Mouse (Mus musculus) midbrain, embryonic 16.5 days (tissue): ENCODE data around the gene Acrbp. TPM values are rescaled to one million over a fixed set of nuclear protein-coding genes. Genes with fewer than 3 reads are reported as not detected.

Source experiments
- ATAC-seq: fragments of 200-750 bp; cut with Nextera tagmentation; 2 replicates; pipeline ENCODE4 v1.8.0; 2017; ENCODE audit warnings: moderate TSS enrichment
- H3K27ac ChIP-seq: fragments of 300-500 bp; sonication (generic); 2 replicates; pipeline ENCODE4 v1.5.1; 2014; ENCODE audit warnings: mild to moderate bottlenecking, low read length, mixed read lengths
- H3K27me3 ChIP-seq: fragments of 300-500 bp; sonication (generic); 2 replicates; pipeline ENCODE4 v1.6.1; 2014; ENCODE audit warnings: low read depth, low read length, mixed read lengths; ENCODE audit not compliant: control insufficient read depth, insufficient read depth
- H3K36me3 ChIP-seq: fragments of 300-500 bp; sonication (generic); 2 replicates; pipeline ENCODE4 v1.6.1; 2014; ENCODE audit warnings: mild to moderate bottlenecking, low read length, moderate library complexity, mixed read lengths; ENCODE audit not compliant: control insufficient read depth, insufficient read depth
- H3K4me1 ChIP-seq: fragments of 300-500 bp; sonication (generic); 2 replicates; pipeline ENCODE4 v1.6.1; 2014; ENCODE audit warnings: mild to moderate bottlenecking, low read length, mixed read lengths; ENCODE audit not compliant: control insufficient read depth, insufficient read depth
- H3K4me2 ChIP-seq: fragments of 300-500 bp; sonication (generic); 2 replicates; pipeline ENCODE4 v1.6.1; 2014; ENCODE audit warnings: mild to moderate bottlenecking, low read length, mixed read lengths
- H3K4me3 ChIP-seq: fragments of 300-500 bp; sonication (generic); 2 replicates; pipeline ENCODE4 v1.5.1; 2014; ENCODE audit warnings: low read depth, mild to moderate bottlenecking, low read length, moderate library complexity, mixed read lengths
- H3K9ac ChIP-seq: fragments of 300-500 bp; sonication (generic); 2 replicates; pipeline ENCODE4 v1.6.1; 2014; ENCODE audit warnings: low read depth, low read length, mixed read lengths
- H3K9me3 ChIP-seq: fragments of 300-500 bp; sonication (generic); replicated peaks from 2 replicates; pipeline ENCODE4 v1.6.1; 2014; ENCODE audit warnings: mild to moderate bottlenecking, low read length, mixed read lengths; ENCODE audit not compliant: control insufficient read depth, poor library complexity, severe bottlenecking
- WGBS: fragments of 180-500 bp; shearing (Covaris S2); extraction: QIAGEN DNeasy Blood & Tissue Kit; methylation state at CpG from one replicate; pipeline ENCODE4 v1.1.7; 2014; 5-methylcytosine and 5-hydroxymethylcytosine counted together
- polyA plus RNA-seq: library from polyadenylated mRNA; unstranded; fragments of >200 nt; fragmentation: Nextera tagmentation; extraction: Ambion mirVana; gene quantifications from 2 replicates; pipeline ENCODE4 v1.2.1, GENCODE M21; 2015

Gene Acrbp
- polyA plus RNA-seq, 1 experiment from 2014 or later = 18.3 TPM

DNA sequence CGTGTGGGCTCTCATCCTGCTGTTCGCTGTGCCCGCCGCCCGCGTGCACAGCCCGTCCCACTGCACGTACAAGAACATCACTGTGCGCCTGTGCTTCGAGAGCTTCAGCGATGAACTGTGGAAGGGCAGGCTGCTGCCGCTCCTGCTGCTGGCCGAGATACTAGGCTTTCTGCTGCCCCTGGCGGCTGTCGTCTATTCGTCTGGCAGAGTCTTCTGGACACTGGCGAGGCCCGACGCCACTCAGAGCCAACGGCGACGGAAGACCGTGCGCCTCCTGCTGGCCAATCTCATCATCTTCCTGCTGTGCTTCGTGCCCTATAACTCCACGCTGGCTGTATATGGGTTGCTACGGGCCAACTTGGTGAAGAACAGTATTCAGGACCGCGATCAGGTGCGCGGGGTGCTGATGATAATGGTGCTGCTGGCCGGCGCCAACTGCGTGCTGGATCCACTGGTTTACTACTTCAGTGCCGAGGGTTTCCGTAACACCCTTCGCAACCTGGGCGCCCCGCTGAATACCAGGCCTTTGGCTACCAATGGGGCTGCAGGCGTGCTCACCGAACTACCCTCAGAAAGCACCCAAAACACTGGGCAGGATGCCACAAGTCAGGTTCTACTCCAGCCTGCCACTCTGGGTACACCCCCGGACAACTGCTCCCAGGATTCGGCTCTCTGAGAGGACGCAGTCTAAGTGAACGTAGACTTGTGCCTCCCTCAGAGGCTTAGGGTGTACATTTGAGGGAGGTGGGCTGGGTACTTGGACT is 32.5 kb downstream of the Acrbp start:
- H3K9me3 ChIP-seq = no peaks in the 10 kb centered on the region
- peak; percentile 90 for ATAC-seq
- peak overlapping the region; percentile 44 for H3K4me3 ChIP-seq
- no peaks in the 10 kb centered on the region for H3K27me3 ChIP-seq
- H3K4me1 ChIP-seq = peaks cover 3% of the 10 kb centered on the region
- H3K36me3 ChIP-seq = no peaks in the 10 kb centered on the region
- H3K9ac ChIP-seq = peak overlapping the region; percentile 72
- peak overlapping the region; percentile 90 for H3K27ac ChIP-seq
- peak overlapping the region; percentile 67 for H3K4me2 ChIP-seq
- 22% methylated on average over 45 of the region's 45 CpGs for WGBS

DNA sequence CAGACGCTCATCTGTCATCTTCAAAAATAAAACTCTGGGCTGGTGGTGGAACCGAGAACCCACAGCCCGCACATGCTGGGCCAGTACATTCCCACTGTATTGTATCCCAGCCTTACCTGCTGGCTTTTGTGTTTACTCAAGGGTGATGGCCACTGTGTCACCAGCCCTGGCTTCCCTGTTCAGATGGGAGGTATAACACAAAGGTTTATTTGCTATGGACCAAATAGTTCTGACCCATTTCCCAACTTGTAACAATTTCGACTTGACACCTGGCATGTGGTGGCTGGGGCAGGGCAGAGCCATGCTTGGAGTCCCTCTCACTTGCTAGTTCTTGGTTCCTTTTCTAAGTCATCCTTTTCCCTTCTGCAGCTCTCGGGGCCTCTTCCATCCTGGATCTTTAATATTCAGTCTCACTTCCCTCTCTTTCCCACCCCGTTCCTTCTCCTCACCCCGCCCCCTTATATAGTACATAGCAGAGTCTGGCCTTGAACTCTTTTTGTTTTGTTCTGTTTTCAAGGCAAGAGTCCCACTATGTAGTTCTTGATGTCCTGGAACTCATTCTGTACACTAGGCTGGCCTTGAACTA is 33.4 kb downstream of the Acrbp start:
- Histone ChIP-seq H3K36me3 (no peaks in the 10 kb centered on the region), H3K4me1 (peaks cover 3% of the 10 kb centered on the region), H3K4me3 (no peak overlapping the region), H3K4me2 (no peak overlapping the region), H3K27me3 (no peaks in the 10 kb centered on the region), H3K9ac (no peak overlapping the region), H3K9me3 (no peaks in the 10 kb centered on the region), H3K27ac (no peak overlapping the region)
- WGBS = 86% methylated on average over 7 of the region's 7 CpGs
- ATAC-seq = no peak

GRCm38 (mm10) chr6:125084424-125084823 is 34.9 kb downstream of the Acrbp start:
- Histone ChIP-seq H3K4me1 (peaks cover 13% of the 10 kb centered on the region), H3K27me3 (no peaks in the 10 kb centered on the region), H3K4me2 (no peak overlapping the region), H3K9me3 (no peaks in the 10 kb centered on the region), H3K27ac (no peak overlapping the region), H3K36me3 (no peaks in the 10 kb centered on the region), H3K9ac (no peak overlapping the region), H3K4me3 (no peak overlapping the region)
- no peak for ATAC-seq
- WGBS = 8% methylated on average over 4 of the region's 4 CpGs

GRCm38 (mm10) chr6:125087937-125088336 is 38.4 kb downstream of the Acrbp start:
- no peak overlapping the region for H3K4me2 ChIP-seq
- WGBS = 69% methylated on average over 3 of the region's 3 CpGs
- no peak overlapping the region for H3K4me3 ChIP-seq
- H3K9ac ChIP-seq = no peak overlapping the region
- H3K4me1 ChIP-seq = peaks cover 26% of the 10 kb centered on the region
- ATAC-seq = no peak
- H3K27ac ChIP-seq = peak overlapping the region; percentile 92
- H3K9me3 ChIP-seq = no peaks in the 10 kb centered on the region
- H3K27me3 ChIP-seq = no peaks in the 10 kb centered on the region
- H3K36me3 ChIP-seq = no peaks in the 10 kb centered on the region

- peak overlapping the region; percentile 92 for H3K27ac ChIP-seq
- H3K36me3 ChIP-seq = no peaks in the 10 kb centered on the region
- under 1% methylated on average over 20 of the region's 20 CpGs for WGBS
- no peaks in the 10 kb centered on the region for H3K27me3 ChIP-seq
- no peak overlapping the region for H3K4me3 ChIP-seq
- peak; percentile 85 for ATAC-seq
- no peaks in the 10 kb centered on the region for H3K9me3 ChIP-seq
- peak overlapping the region; percentile 42 for H3K4me2 ChIP-seq
- H3K9ac ChIP-seq = peak overlapping the region; percentile 43; the same call in 1 of the 2 replicates
- H3K4me1 ChIP-seq = peaks cover 26% of the 10 kb centered on the region
Observed at GRCm38 (mm10) chr6:125088561-125089321, 39.3 kb downstream of the Acrbp start.

GRCm38 (mm10) chr6:125089521-125090321 is 40.2 kb downstream of the Acrbp start:
- Histone ChIP-seq H3K9me3 (no peaks in the 10 kb centered on the region), H3K36me3 (no peaks in the 10 kb centered on the region), H3K9ac (peak overlapping the region; percentile 64), H3K4me1 (peaks cover 23% of the 10 kb centered on the region), H3K4me2 (peak overlapping the region; percentile 42), H3K27ac (peak overlapping the region; percentile 92), H3K27me3 (no peaks in the 10 kb centered on the region), H3K4me3 (peak overlapping the region; percentile 11; the same call in 1 of the 2 replicates)
- WGBS = 1% methylated on average over 15 of the region's 15 CpGs
- ATAC-seq = peak; percentile 82

DNA sequence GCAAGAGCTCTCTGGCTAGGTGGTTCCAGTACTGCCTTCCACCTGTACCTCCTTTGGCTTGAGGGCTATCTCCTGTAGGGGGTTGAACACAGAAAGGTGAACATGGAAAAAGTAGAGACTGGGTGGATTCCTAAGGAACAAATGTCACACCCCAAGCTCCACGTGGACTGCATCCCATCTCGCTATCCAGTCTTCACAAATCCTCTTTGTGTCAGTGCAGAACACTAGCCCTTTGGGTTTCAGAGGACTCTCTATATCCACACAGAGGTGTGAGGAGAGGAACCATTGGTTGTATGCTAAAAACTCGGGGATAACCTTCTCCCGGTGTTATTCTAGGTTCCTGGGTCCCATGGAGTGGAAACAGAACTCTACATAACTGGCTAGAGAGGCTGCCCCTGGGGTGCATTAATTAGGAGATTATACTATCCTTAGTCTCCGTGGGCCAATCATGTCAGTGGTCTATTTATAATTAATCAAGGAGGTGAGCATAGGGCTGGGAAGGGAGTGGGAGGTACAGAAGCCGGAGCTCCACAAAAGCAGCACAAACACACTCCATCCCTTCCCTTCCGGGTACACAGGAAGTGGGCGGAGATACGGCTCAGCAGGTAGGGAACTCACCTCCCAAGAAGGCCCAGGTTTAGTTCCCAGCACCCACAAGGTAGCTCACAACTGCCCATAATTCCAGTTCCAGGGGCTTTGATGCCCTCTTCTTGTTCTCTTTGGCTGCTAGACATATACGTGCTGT is 41.0 kb downstream of the Acrbp start:
- Histone ChIP-seq H3K27me3 (no peaks in the 10 kb centered on the region), H3K9me3 (no peaks in the 10 kb centered on the region), H3K4me3 (no peak overlapping the region), H3K4me2 (peak overlapping the region; percentile 42), H3K9ac (peak overlapping the region; percentile 64), H3K36me3 (no peaks in the 10 kb centered on the region), H3K27ac (peak overlapping the region; percentile 92), H3K4me1 (peaks cover 24% of the 10 kb centered on the region)
- 49% methylated on average over 10 of the region's 10 CpGs for WGBS
- no peak for ATAC-seq

- 91% methylated on average over 5 of the region's 5 CpGs for WGBS
- Histone ChIP-seq H3K27me3 (no peaks in the 10 kb centered on the region), H3K36me3 (no peaks in the 10 kb centered on the region), H3K9me3 (no peaks in the 10 kb centered on the region), H3K4me1 (peaks cover 26% of the 10 kb centered on the region), H3K27ac (no peak overlapping the region), H3K4me2 (no peak overlapping the region), H3K9ac (no peak overlapping the region), H3K4me3 (no peak overlapping the region)
- ATAC-seq = no peak
Observed at GRCm38 (mm10) chr6:125092372-125092771, 42.9 kb downstream of the Acrbp start.
